Mouse (Mus musculus) CH12.LX (cell line): ENCODE results near the gene Sppl2a. TPM values are rescaled to one million over a fixed set of nuclear protein-coding genes. Genes with fewer than 3 reads are reported as not detected.

Source experiments
- DNase-seq: peaks from one replicate; pipeline ENCODE4 v3.0.0-alpha.2; 2013; ENCODE audit errors: extremely low read depth
- H3K27ac ChIP-seq: 2 replicates; pipeline ENCODE4 v1.5.1; 2012; ENCODE audit warnings: low read depth, mild to moderate bottlenecking, control low read depth, moderate library complexity; ENCODE audit not compliant: insufficient read depth
- H3K27me3 ChIP-seq: replicated peaks from 2 replicates; pipeline ENCODE3; 2012; ENCODE audit warnings: inconsistent platforms
- H3K36me3 ChIP-seq, 2 experiments: replicated peaks in 1 of 2; 2 replicates each; pipeline versions ENCODE3 to v1.6.1; 2012; ENCODE audit warnings: inconsistent platforms in 1 of 2, low read length in 1 of 2, mild to moderate bottlenecking in 1 of 2, mixed read lengths in 1 of 2, moderate library complexity in 1 of 2; ENCODE audit not compliant: control insufficient read depth in 1 of 2, insufficient read depth in 1 of 2
- H3K4me1 ChIP-seq, 2 experiments: 2 replicates each; pipeline ENCODE4 v1.6.1; 2012; ENCODE audit warnings: inconsistent platforms in 1 of 2, moderate library complexity in 1 of 2; ENCODE audit not compliant: insufficient read depth in 2 of 2, control insufficient read depth in 1 of 2
- H3K4me2 ChIP-seq: 2 replicates; pipeline ENCODE4 v1.6.1; 2012; ENCODE audit warnings: low read depth, mild to moderate bottlenecking, control low read depth; ENCODE audit not compliant: poor library complexity, insufficient read depth, severe bottlenecking
- H3K4me3 ChIP-seq, 3 experiments: fragments of 150-350 bp in 1 of 3; sonication (generic) in 1 of 3; replicated peaks in 1 of 3; 2 replicates each; pipeline versions ENCODE3 to v1.5.1; 2011 to 2012; ENCODE audit warnings: low read depth in 2 of 3, low read length in 2 of 3, mild to moderate bottlenecking in 2 of 3, moderate library complexity in 2 of 3, control low read depth in 1 of 3, improper control_type of control experiment in 1 of 3, inconsistent platforms in 1 of 3, mixed read lengths in 1 of 3; ENCODE audit not compliant: poor library complexity in 1 of 3
- H3K79me2 ChIP-seq: replicated peaks from 2 replicates; pipeline ENCODE4 v1.6.1; 2012; ENCODE audit warnings: mild to moderate bottlenecking, moderate library complexity; ENCODE audit not compliant: control insufficient read depth, poor library complexity, insufficient read depth, severe bottlenecking; ENCODE audit errors: extremely low read depth
- H3K9ac ChIP-seq: 2 replicates; pipeline ENCODE4 v1.6.1; 2012; ENCODE audit warnings: low read depth, mild to moderate bottlenecking, control low read depth, moderate library complexity; ENCODE audit not compliant: insufficient read depth
- H3K9me3 ChIP-seq: replicated peaks from 2 replicates; pipeline ENCODE3; 2012; ENCODE audit warnings: low read length, inconsistent platforms, mixed read lengths
- BHLHE40 ChIP-seq: IDR thresholded peaks from 2 replicates; pipeline ENCODE4 v1.6.1; 2011; ENCODE audit warnings: mild to moderate bottlenecking, low read depth, low read length, improper control_type of control experiment
- CHD1 ChIP-seq: IDR thresholded peaks from 2 replicates; pipeline ENCODE4 v1.6.1; 2012; ENCODE audit warnings: low read depth, low read length, improper control_type of control experiment, inconsistent platforms
- CTCF ChIP-seq, 2 experiments: IDR thresholded peaks in 1 of 2; conservative IDR thresholded peaks in 1 of 2; 2 replicates each; pipeline ENCODE4 v1.5.1; 2011 to 2012; ENCODE audit warnings: low read depth in 2 of 2, low read length in 2 of 2, improper control_type of control experiment in 1 of 2, inconsistent platforms in 1 of 2, mild to moderate bottlenecking in 1 of 2, moderate library complexity in 1 of 2
- GABPA ChIP-seq: IDR thresholded peaks from 2 replicates; pipeline ENCODE4 v1.6.1; 2012; ENCODE audit warnings: low read depth, low read length, improper control_type of control experiment, inconsistent platforms; ENCODE audit not compliant: insufficient replicate concordance
- HCFC1 ChIP-seq: IDR thresholded peaks from 2 replicates; pipeline ENCODE4 v1.6.1; 2012; ENCODE audit warnings: low read depth, mild to moderate bottlenecking, inconsistent platforms, low read length, improper control_type of control experiment
- IRF4 ChIP-seq: IDR thresholded peaks from 2 replicates; pipeline ENCODE4 v1.6.1; 2014; ENCODE audit warnings: low read depth, mild to moderate bottlenecking, inconsistent platforms, low read length, improper control_type of control experiment
- JUND ChIP-seq: conservative IDR thresholded peaks from 2 replicates; pipeline ENCODE4 v1.6.1; 2011; ENCODE audit warnings: low read depth, low read length, improper control_type of control experiment
- MYC ChIP-seq: IDR thresholded peaks from 2 replicates; pipeline ENCODE4 v1.6.1; 2011; ENCODE audit warnings: low read depth, mild to moderate bottlenecking, improper control_type of control experiment, low read length
- PAX5 ChIP-seq: IDR thresholded peaks from 2 replicates; pipeline ENCODE4 v1.6.1; 2012; ENCODE audit warnings: low read length, inconsistent platforms, mixed read lengths
- POLR2AphosphoS2 ChIP-seq: IDR thresholded peaks from 2 replicates; pipeline ENCODE4 v1.6.1; 2011; ENCODE audit warnings: low read depth, low read length, improper control_type of control experiment
- RCOR1 ChIP-seq: conservative IDR thresholded peaks from 2 replicates; pipeline ENCODE4 v1.6.1; 2012; ENCODE audit warnings: low read depth, mild to moderate bottlenecking, inconsistent platforms, low read length, improper control_type of control experiment
- TBP ChIP-seq: conservative IDR thresholded peaks from 2 replicates; pipeline ENCODE4 v1.6.1; 2011; ENCODE audit warnings: low read depth, low read length, improper control_type of control experiment
- TCF12 ChIP-seq: IDR thresholded peaks from 2 replicates; pipeline ENCODE4 v1.6.1; 2014; ENCODE audit warnings: low read depth, mild to moderate bottlenecking, inconsistent platforms, low read length, improper control_type of control experiment
- UBTF ChIP-seq: IDR thresholded peaks from 2 replicates; pipeline ENCODE4 v1.6.1; 2012; ENCODE audit warnings: low read depth, mild to moderate bottlenecking, inconsistent platforms, low read length, improper control_type of control experiment, moderate library complexity
- USF1 ChIP-seq: IDR thresholded peaks from 2 replicates; pipeline ENCODE4 v1.6.1; 2014; ENCODE audit warnings: low read depth, mild to moderate bottlenecking, inconsistent platforms, low read length, improper control_type of control experiment
- USF2 ChIP-seq: conservative IDR thresholded peaks from 2 replicates; pipeline ENCODE4 v1.6.1; 2011; ENCODE audit warnings: low read depth, low read length, improper control_type of control experiment
- ZC3H11A ChIP-seq: IDR thresholded peaks from 2 replicates; pipeline ENCODE4 v1.6.1; 2012; ENCODE audit warnings: low read depth, mild to moderate bottlenecking, inconsistent platforms, low read length, improper control_type of control experiment
- ZKSCAN1 ChIP-seq: IDR thresholded peaks from 2 replicates; pipeline ENCODE4 v1.6.1; 2012; ENCODE audit warnings: low read depth, inconsistent platforms, low read length, improper control_type of control experiment, borderline replicate concordance
- ZMIZ1 ChIP-seq: IDR thresholded peaks from 2 replicates; pipeline ENCODE4 v1.6.1; 2012; ENCODE audit warnings: low read depth, mild to moderate bottlenecking, inconsistent platforms, low read length, improper control_type of control experiment
- ZNF384 ChIP-seq: IDR thresholded peaks from 2 replicates; pipeline ENCODE4 v1.6.1; 2012; ENCODE audit warnings: low read depth, low read length, improper control_type of control experiment, inconsistent platforms
- dilution Hi-C: fragments of 300-500 bp; cut with MboI; formaldehyde crosslinking; loops from 2 replicates; pipeline ENCODE4 v1.14.3; 2020; ENCODE audit warnings: low sequenced_read_pairs; ENCODE audit not compliant: extremely low pct_unique_long_range_greater_than_20kb, extremely low pct_ligation_motif_present
- in situ Hi-C: fragments of 300-500 bp; cut with MboI; formaldehyde crosslinking; loops from 3 replicates; pipeline ENCODE4 v1.14.3; 2019; ENCODE audit warnings: low sequenced_read_pairs, low pct_ligation_motif_present, low pct_unique_long_range_greater_than_20kb, mixed read lengths
- polyA plus RNA-seq: library from polyadenylated mRNA; unstranded; fragments of >175 nt; gene quantifications from 2 replicates; pipeline ENCODE4 v1.2.1, GENCODE M21; 2012; ENCODE audit warnings: low read depth; ENCODE audit not compliant: insufficient read length
- total RNA-seq, 2 experiments: library from RNA; depleted of rRNA; stranded (reverse); fragments of 300-350 nt in 1 of 2; fragments of >200 nt in 1 of 2; gene quantifications; 2 replicates each; pipeline ENCODE4 v1.2.3; 2012 to 2014

Sppl2a gene
- total and polyA plus RNA-seq, 3 experiments = 35.3 to 52.4 (median 37.4) TPM

DNA sequence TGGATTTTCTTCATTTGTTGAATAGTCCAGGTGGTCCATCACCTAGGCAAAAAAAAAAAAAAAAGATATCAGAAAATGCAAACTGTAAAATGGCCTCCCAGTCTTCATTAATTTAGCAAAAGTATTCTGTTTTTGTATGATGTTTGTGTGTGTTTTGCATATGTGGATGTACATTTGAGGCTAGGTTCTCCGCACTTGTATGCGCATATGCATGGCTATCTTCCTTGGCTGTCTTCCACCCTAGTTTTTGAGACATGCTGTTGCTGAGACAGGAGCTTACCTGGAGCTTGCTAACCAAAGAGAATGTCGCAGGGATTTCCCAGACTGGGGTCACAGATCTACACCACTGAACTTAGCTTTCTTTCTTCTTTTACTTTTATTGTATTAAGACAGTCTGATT, 38.8 kb downstream of the Sppl2a start:
- no peak for DNase-seq
- H3K9me3 ChIP-seq = no peaks in the 10 kb centered on the region
- H3K9ac ChIP-seq = no peak overlapping the region
- peaks cover 20 to 52% of the 10 kb centered on the region in 2 experiments for H3K36me3 ChIP-seq
- no peaks in the 10 kb centered on the region for H3K27me3 ChIP-seq
- TF ChIP-seq JUND = no peak
- H3K79me2 ChIP-seq = no peaks in the 10 kb centered on the region
- dilution Hi-C loops = no loop called here
- in situ Hi-C loops = no loop called here
- no peaks in the 10 kb centered on the region for H3K4me1 ChIP-seq
- no peak overlapping the region for H3K4me2 ChIP-seq
- H3K4me3 ChIP-seq = no peak overlapping the region
- H3K27ac ChIP-seq = no peak overlapping the region

DNA sequence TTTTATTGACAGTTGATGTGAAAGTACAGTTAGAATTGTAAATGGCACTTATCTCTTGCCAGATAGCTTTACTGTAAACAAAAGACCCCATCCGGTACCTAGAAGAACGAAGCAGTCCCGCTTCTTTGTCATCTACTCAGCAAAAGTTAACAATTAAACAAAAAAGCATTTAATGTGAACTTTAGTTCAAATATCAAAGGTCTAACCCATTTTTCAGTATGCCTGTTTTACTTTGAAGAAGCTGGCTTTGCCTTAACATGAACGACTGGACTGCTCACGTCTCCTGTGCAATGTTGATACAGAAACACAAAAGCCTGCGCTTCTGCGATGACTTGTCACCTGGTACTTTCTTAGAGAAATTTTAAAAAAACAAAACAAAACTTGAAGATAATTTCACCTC, 40.7 kb downstream of the Sppl2a start:
- Histone ChIP-seq H3K27ac (no peak overlapping the region), H3K4me2 (no peak overlapping the region), H3K27me3 (no peaks in the 10 kb centered on the region), H3K9me3 (no peaks in the 10 kb centered on the region), H3K4me1 (no peaks in the 10 kb centered on the region), H3K79me2 (no peaks in the 10 kb centered on the region), H3K36me3 (peaks cover 17 to 44% of the 10 kb centered on the region in 2 experiments), H3K9ac (no peak overlapping the region), H3K4me3 (no peak overlapping the region)
- in situ Hi-C loops (no loop called here), dilution Hi-C loops (no loop called here)
- DNase-seq = no peak
- no peak for TF ChIP-seq ZMIZ1
- TF ChIP-seq POLR2AphosphoS2 = no peak
- TF ChIP-seq ZC3H11A = no peak
- TF ChIP-seq TCF12 = no peak
- no peak for TF ChIP-seq USF1
- no peak for TF ChIP-seq HCFC1
- TF ChIP-seq CHD1 = no peak
- no peak for TF ChIP-seq RCOR1
- no peak for TF ChIP-seq IRF4
- TF ChIP-seq ZKSCAN1 = no peak
- TF ChIP-seq ZNF384 = no peak
- TF ChIP-seq MYC = no peak
- TF ChIP-seq BHLHE40 = no peak
- no peak for TF ChIP-seq JUND
- TF ChIP-seq PAX5 = no peak
- TF ChIP-seq GABPA = no peak
- TF ChIP-seq USF2 = no peak
- no peak for TF ChIP-seq CTCF (conservative IDR thresholded peaks at IDR 0.05 in 1 of 2, IDR thresholded peaks at IDR 0.05 in 1 of 2; ENCODE audit: low read depth in 2 of 2, low read length in 2 of 2)
- TF ChIP-seq TBP = no peak
- no peak for TF ChIP-seq UBTF
